Mouse (Mus musculus) layer of hippocampus, adult 6 months (tissue): ENCODE results near the gene Rpl10l. TPM values are rescaled to one million over a fixed set of nuclear protein-coding genes. Genes with fewer than 3 reads are reported as not detected.

Source experiments
- long read RNA-seq, 2 experiments: library from polyadenylated mRNA; unstranded; transcript quantifications; one replicate each; pipeline ENCODE4 v2.0.0; 2019 to 2020
- polyA plus RNA-seq: library from polyadenylated mRNA; unstranded; fragments of <200 nt; fragmentation: Nextera tagmentation; gene quantifications from 2 replicates; pipeline ENCODE4 v1.2.3, GENCODE M21; 2021

The Rpl10l gene
- polyA plus RNA-seq = not detected in 2 replicates
- long read RNA-seq, experiment 1 = 0 reads
- long read RNA-seq, experiment 2 = 0 reads

GRCm38 (mm10) chr12:66283991-66284622 lies at the start of gene Rpl10l:
Gene Rpl10l (minus strand): TSS chr12:66284401.

